Mouse (Mus musculus): ENCODE results near the gene Rgs7.

DNA sequence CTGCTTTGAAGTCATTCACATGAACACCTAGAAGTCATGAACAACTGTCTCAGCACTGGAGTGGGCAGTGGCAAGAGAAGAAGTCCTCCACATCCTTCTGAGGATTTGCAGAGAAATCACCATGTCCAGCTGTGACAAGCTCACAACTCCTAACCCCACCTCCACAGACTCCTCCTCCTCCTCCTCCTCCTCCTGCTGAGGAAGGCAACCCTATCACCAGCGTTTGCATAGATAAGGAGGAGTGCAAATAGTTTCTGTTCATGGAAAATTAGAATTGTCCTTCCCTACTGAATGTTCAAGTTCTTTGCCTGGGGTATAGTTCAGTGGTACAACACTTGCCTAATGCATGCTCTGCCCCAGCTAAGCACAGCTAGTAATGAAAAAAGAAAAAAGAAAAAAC, 386.0 kb downstream of the Rgs7 start:
- TF ChIP-seq CTCF (IDR thresholded peaks at IDR 0.05; ENCODE audit: low read depth, low read length) (no peak), EP300 (IDR thresholded peaks at IDR 0.05; ENCODE audit: insufficient read depth, low read depth, low read length) (no peak), POLR2A (IDR thresholded peaks at IDR 0.05; ENCODE audit: insufficient read depth, low read length) (no peak)
